Mouse (Mus musculus) spleen, adult 2 months (tissue): Measurements from ENCODE around the gene Prim1.

Experiments
- CTCF ChIP-seq: fragments of 200-500 bp; IDR thresholded peaks from 2 replicates; pipeline ENCODE4 v1.5.1; 2011; ENCODE audit warnings: mild to moderate bottlenecking, inconsistent platforms; ENCODE audit not compliant: insufficient read depth, insufficient read length, insufficient replicate concordance; ENCODE audit errors: extremely low read depth
- POLR2A ChIP-seq: fragments of 200-500 bp; IDR thresholded peaks from 2 replicates; pipeline ENCODE4 v1.6.1; 2011; ENCODE audit warnings: low read depth, low read length, inconsistent platforms

- TF ChIP-seq CTCF (no peak), POLR2A (no peak)
Observed at GRCm38 (mm10) chr10:128042466-128042865, 27.5 kb downstream of the Prim1 start.
